Mouse (Mus musculus): Measurements from ENCODE around the gene Itgb7.

DNA sequence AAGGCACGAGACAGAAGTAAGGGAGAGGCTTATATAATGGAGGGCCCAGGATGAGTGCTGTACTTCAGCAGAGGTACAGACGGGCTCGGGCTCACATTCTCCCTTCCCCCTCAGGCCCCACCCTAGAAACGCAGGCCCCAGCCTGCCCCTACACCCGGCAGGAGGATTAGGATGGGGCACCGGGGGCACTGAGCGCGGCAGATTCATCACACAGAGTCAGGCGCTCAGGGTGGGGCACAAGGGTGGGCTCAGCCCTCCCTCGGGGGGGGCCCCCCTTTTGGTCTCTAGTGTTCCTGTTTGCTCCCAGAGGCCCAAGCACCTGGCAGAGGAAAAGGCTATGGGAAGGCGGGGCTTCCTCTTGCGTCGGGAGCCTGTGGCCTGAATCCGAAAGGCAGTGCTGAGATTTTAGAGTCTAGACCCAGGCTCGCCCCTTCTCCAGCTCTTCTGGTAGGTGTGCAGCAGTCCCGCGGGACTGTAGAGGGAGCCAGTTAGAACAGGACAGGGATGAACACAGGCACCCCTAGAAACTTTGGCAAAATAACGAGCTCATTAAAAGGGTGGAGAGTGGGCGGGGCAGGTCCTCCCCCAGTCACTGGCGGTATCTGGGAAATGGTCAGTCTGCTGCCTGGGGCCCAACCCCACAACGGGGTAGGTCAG, 3.8 kb upstream of the Itgb7 start:
- TF ChIP-seq CTCF (IDR thresholded peaks at IDR 0.05; ENCODE audit: low read depth, low read length) (no peak), GATA1 (IDR thresholded peaks at IDR 0.05; ENCODE audit: borderline replicate concordance, low read length) (no peak), GATA2 (IDR thresholded peaks at IDR 0.05; ENCODE audit: borderline replicate concordance, low read depth, low read length) (no peak), TAL1 (conservative IDR thresholded peaks at IDR 0.05; ENCODE audit: low read depth, low read length) (no peak), POLR2AphosphoS5 (IDR thresholded peaks at IDR 0.05; ENCODE audit: insufficient replicate concordance, low read depth, low read length) (no peak)
